Mouse (Mus musculus) heart, embryonic 11.5 days (tissue): ENCODE measurements around the gene Nuak1. TPM values are rescaled to one million over a fixed set of nuclear protein-coding genes. Genes with fewer than 3 reads are reported as not detected.

Experiments used
- ATAC-seq: fragments of 200-750 bp; cut with Nextera tagmentation; replicated peaks from 2 replicates; pipeline ENCODE4 v1.8.0; 2017; ENCODE audit warnings: moderate library complexity; ENCODE audit not compliant: insufficient number of reproducible peaks, low FRiP score, low TSS enrichment
- H3K27ac ChIP-seq: fragments of 300-500 bp; sonication (generic); 2 replicates; pipeline ENCODE4 v1.5.1; 2014; ENCODE audit warnings: mild to moderate bottlenecking, low read depth, low read length
- H3K27me3 ChIP-seq: fragments of 300-500 bp; sonication (generic); 2 replicates; pipeline ENCODE4 v1.6.1; 2014; ENCODE audit warnings: mild to moderate bottlenecking, low read length, mixed read lengths; ENCODE audit not compliant: control insufficient read depth, insufficient read depth
- H3K36me3 ChIP-seq: fragments of 300-500 bp; sonication (generic); 2 replicates; pipeline ENCODE4 v1.6.1; 2014; ENCODE audit warnings: mild to moderate bottlenecking, low read length, moderate library complexity, mixed read lengths; ENCODE audit not compliant: control insufficient read depth, insufficient read depth
- H3K4me1 ChIP-seq: fragments of 300-500 bp; sonication (generic); 2 replicates; pipeline ENCODE4 v1.6.1; 2014; ENCODE audit warnings: low read length; ENCODE audit not compliant: control insufficient read depth, insufficient read depth
- H3K4me2 ChIP-seq: fragments of 300-500 bp; sonication (generic); 2 replicates; pipeline ENCODE4 v1.6.1; 2014; ENCODE audit warnings: mild to moderate bottlenecking, moderate library complexity
- H3K4me3 ChIP-seq: fragments of 300-500 bp; sonication (generic); 2 replicates; pipeline ENCODE4 v1.5.1; 2014; ENCODE audit warnings: low read depth, low read length
- H3K9ac ChIP-seq: fragments of 300-500 bp; sonication (generic); 2 replicates; pipeline ENCODE4 v1.6.1; 2014; ENCODE audit warnings: mild to moderate bottlenecking, low read depth, low read length, moderate library complexity
- H3K9me3 ChIP-seq: fragments of 300-500 bp; sonication (generic); replicated peaks from 2 replicates; pipeline ENCODE4 v1.6.1; 2016; ENCODE audit warnings: low read length; ENCODE audit not compliant: control insufficient read depth
- WGBS: fragments of 180-500 bp; shearing (Covaris S2); extraction: QIAGEN DNeasy Blood & Tissue Kit; methylation state at CpG from one replicate; pipeline ENCODE4 v1.1.7; 2014; ENCODE audit not compliant: insufficient replicate concordance; 5-methylcytosine and 5-hydroxymethylcytosine counted together
- polyA plus RNA-seq: library from polyadenylated mRNA; unstranded; fragments of >200 nt; fragmentation: Nextera tagmentation; extraction: Ambion mirVana; gene quantifications from 2 replicates; pipeline ENCODE4 v1.2.1, GENCODE M21; 2014

Gene Nuak1
- polyA plus RNA-seq, 1 experiment from 2014 or later = 3.0 TPM

GRCm38 (mm10) chr10:84441434-84441785 is 1.0 kb upstream of the Nuak1 start:
- peak overlapping the region; percentile 73 for H3K4me2 ChIP-seq
- peak overlapping the region; percentile 100 for H3K9ac ChIP-seq
- H3K4me3 ChIP-seq = peak overlapping the region; percentile 90
- peaks cover 20% of the 10 kb centered on the region for H3K4me1 ChIP-seq
- WGBS = 0% methylated on average over 7 of the region's 7 CpGs
- H3K36me3 ChIP-seq = no peaks in the 10 kb centered on the region
- no peaks in the 10 kb centered on the region for H3K27me3 ChIP-seq
- ATAC-seq = no peak
- H3K9me3 ChIP-seq = no peaks in the 10 kb centered on the region
- peak overlapping the region; percentile 98 for H3K27ac ChIP-seq

- WGBS = 0% methylated on average over 28 of the region's 32 CpGs
- Histone ChIP-seq H3K27ac (peak overlapping the region; percentile 98), H3K4me3 (peak overlapping the region; percentile 90), H3K4me2 (peak overlapping the region; percentile 73), H3K9me3 (no peaks in the 10 kb centered on the region), H3K27me3 (no peaks in the 10 kb centered on the region), H3K9ac (peak overlapping the region; percentile 100), H3K4me1 (peaks cover 26% of the 10 kb centered on the region), H3K36me3 (no peaks in the 10 kb centered on the region)
- peak; percentile 14 for ATAC-seq
Measured at GRCm38 (mm10) chr10:84440181-84440540, 236 bp downstream of the Nuak1 start.

- Histone ChIP-seq H3K9ac (peak overlapping the region; percentile 100), H3K36me3 (no peaks in the 10 kb centered on the region), H3K27ac (no peak overlapping the region), H3K9me3 (no peaks in the 10 kb centered on the region), H3K4me3 (peak overlapping the region; percentile 90), H3K4me2 (peak overlapping the region; percentile 73), H3K27me3 (no peaks in the 10 kb centered on the region), H3K4me1 (peaks cover 30% of the 10 kb centered on the region)
- ATAC-seq = no peak
- 14% methylated on average over 7 of the region's 7 CpGs for WGBS
Measured at GRCm38 (mm10) chr10:84439228-84439596, 1.2 kb downstream of the Nuak1 start.

DNA sequence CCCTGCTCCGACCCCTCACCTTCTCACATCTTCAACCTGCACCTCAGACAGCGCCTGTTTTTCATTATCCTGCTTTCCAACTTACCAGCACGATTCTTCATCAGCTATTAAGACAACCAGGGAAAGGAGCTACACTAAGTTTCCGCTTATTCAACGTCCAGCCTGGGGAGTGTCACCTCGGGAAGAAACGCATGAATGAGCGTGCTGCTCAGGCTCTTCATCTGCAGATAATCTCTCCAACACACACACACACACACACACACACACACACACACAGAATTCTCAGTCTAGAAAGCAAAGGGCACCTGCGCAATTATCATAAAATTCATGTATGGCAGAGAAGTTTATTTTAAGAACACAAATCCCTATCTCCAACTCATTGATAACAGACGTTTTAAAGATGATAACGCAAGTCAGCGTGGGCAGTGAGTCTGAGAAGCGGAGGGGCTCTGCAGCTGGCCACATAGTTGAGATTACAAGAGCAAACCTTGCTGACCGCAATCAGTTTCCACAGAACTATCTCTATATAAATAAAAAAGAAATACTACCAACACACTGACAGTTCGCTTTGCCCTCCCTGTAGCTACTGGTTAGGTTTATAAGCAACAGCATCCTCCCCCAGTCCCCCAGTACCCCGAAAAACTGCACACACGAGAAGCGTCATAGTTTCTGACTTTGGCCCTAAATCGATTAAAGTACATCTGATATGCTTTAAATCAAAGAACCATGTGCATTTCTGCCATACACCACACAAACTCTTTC is 1.8 kb downstream of the Nuak1 start:
- no peak for ATAC-seq
- no peaks in the 10 kb centered on the region for H3K27me3 ChIP-seq
- H3K4me1 ChIP-seq = peaks cover 33% of the 10 kb centered on the region
- no peaks in the 10 kb centered on the region for H3K9me3 ChIP-seq
- H3K27ac ChIP-seq = peak overlapping the region; percentile 80
- peak overlapping the region; percentile 100 for H3K9ac ChIP-seq
- WGBS = 16% methylated on average over 19 of the region's 19 CpGs
- peak overlapping the region; percentile 90 for H3K4me3 ChIP-seq
- H3K4me2 ChIP-seq = peak overlapping the region; percentile 73
- no peaks in the 10 kb centered on the region for H3K36me3 ChIP-seq

DNA sequence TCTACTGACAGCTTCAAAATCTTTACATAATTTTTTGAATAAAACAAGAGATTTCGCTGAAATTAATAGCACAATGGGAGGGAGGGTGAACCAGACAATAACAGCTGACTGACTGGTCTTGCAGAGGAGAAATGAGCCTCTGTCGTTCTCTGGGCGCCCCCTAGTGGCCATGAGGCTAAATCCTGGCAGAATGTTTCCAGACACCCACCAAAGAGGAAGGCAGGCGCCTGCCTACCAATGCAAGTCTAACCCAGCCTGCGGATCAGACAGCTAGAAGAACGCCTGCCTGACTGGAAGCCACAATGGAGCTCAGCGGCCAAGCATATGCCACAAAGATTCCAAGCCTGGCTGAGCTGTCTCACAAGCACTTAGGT is 2.4 kb downstream of the Nuak1 start:
- H3K9ac ChIP-seq = peak overlapping the region; percentile 100
- H3K27me3 ChIP-seq = no peaks in the 10 kb centered on the region
- 0% methylated on average over 7 of the region's 7 CpGs for WGBS
- H3K27ac ChIP-seq = peak overlapping the region; percentile 80
- no peaks in the 10 kb centered on the region for H3K36me3 ChIP-seq
- H3K4me2 ChIP-seq = peak overlapping the region; percentile 73
- H3K4me3 ChIP-seq = peak overlapping the region; percentile 90
- H3K4me1 ChIP-seq = peaks cover 35% of the 10 kb centered on the region
- H3K9me3 ChIP-seq = no peaks in the 10 kb centered on the region
- ATAC-seq = no peak

DNA sequence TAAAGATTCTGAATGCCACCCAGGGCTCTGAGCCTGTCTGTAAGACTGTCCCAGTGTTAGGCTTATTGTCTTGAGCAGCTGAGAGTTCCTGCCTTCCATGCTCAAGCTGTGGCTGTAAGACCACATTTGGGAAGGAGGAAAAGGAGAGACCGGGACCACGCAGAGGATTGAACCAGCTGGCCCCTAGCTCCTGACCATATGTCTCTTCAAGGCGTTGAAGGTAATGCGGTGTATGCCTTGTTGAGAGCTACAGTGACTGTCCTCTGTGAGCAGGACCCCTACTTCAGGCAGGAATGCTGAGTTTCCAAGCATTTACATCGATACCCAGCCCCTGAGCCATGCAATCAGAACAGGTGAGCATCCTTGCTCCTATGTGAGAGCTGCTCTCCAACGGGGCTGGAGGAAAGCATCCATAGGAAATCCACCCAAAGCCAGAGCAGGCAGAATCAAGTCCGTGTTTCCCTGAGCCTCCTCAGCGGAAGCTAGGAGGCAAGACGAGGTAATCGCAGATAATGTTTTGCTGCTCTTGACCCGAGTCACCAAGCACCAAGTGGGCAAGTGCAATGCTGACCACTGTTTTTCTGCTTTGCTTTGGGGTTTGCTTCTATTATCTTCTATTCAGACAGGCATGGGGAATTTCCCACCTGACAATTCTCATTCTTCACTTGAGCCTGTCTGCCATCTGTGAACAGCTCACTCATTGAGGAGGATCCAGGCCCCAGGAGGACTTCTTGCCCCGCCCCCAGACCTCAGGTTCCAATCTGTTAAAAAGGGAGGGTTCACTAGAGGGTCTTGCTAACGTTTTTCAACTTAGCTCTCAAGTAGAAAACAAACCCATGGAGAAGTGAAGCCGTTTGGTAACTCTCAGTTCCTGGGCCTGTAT is 3.0 kb downstream of the Nuak1 start:
- ATAC-seq = no peak
- peaks cover 33% of the 10 kb centered on the region for H3K4me1 ChIP-seq
- peak overlapping the region; percentile 90 for H3K4me3 ChIP-seq
- peak overlapping the region; percentile 73 for H3K4me2 ChIP-seq
- H3K27ac ChIP-seq = no peak overlapping the region
- 0 out of 2 replicates have a peak overlapping the region, but pooled peaks have one; percentile 1 for H3K9ac ChIP-seq
- H3K36me3 ChIP-seq = no peaks in the 10 kb centered on the region
- 41% methylated on average over 14 of the region's 14 CpGs for WGBS
- no peaks in the 10 kb centered on the region for H3K27me3 ChIP-seq
- H3K9me3 ChIP-seq = no peaks in the 10 kb centered on the region

- no peaks in the 10 kb centered on the region for H3K9me3 ChIP-seq
- H3K4me3 ChIP-seq = no peak overlapping the region
- H3K27me3 ChIP-seq = no peaks in the 10 kb centered on the region
- 59% methylated on average over 11 of the region's 11 CpGs for WGBS
- H3K4me2 ChIP-seq = no peak overlapping the region
- no peak for ATAC-seq
- no peak overlapping the region for H3K27ac ChIP-seq
- 0 out of 2 replicates have a peak, but pooled peaks cover 5% of the 10 kb centered on the region for H3K36me3 ChIP-seq
- peaks cover 26% of the 10 kb centered on the region for H3K4me1 ChIP-seq
- peak overlapping the region; percentile 28; the same call in 1 of the 2 replicates for H3K9ac ChIP-seq
Measured at GRCm38 (mm10) chr10:84435930-84436329, 4.5 kb downstream of the Nuak1 start.

DNA sequence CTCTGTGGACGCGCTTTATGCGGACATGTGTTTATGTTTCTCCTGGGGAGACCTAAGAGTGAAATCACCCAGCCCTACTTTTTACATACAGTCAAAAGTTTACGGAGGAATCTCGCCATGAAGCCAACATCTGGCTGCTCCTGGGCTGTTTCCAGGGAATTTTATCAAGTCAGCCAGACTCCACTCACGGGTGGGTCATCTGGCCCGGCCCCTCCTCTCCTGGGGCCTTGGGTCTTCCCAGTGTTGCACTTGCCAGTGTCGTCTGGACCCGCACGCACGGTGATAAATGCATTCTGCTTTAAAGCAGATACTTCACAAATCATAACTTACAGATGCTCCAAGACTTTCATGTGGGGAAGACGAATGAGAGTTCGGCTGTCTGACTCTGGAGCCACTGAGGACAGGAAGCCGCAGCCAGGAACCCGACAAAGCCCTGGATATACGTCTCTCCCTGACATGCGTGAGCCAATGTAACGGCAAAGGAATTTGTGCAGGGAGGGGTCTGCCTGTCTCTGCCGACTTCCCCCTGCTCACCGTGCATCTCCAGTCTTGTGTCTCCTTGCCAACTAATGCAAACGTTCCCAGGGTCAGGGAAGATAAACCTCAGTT is 7.1 kb downstream of the Nuak1 start:
- no peaks in the 10 kb centered on the region for H3K27me3 ChIP-seq
- ATAC-seq = no peak
- H3K9me3 ChIP-seq = no peaks in the 10 kb centered on the region
- no peak overlapping the region for H3K4me2 ChIP-seq
- no peak overlapping the region for H3K4me3 ChIP-seq
- H3K36me3 ChIP-seq = 0 out of 2 replicates have a peak, but pooled peaks cover 5% of the 10 kb centered on the region
- H3K4me1 ChIP-seq = peaks cover 25% of the 10 kb centered on the region
- no peak overlapping the region for H3K9ac ChIP-seq
- no peak overlapping the region for H3K27ac ChIP-seq
- 52% methylated on average over 21 of the region's 21 CpGs for WGBS
